Mouse (Mus musculus) right cerebral cortex, postnatal 4 days (tissue): ENCODE results near the gene Serf2.
A peak's percentile ranks its signal among the peaks of the same experiment; 100 is the strongest.

Experiments used
- DNase-seq: peaks from one replicate; pipeline ENCODE4 v3.0.0-alpha.2; 2022

The Serf2 gene

GRCm38 (mm10) chr2:121448739-121449535 lies at the start of gene Serf2:
Gene Serf2, plus strand, starts transcription at chr2:121449195.
- DNase-seq, result peak; percentile 98

GRCm38 (mm10) chr2:121403296-121403695 lies 45.7 kb upstream of the Serf2 start:
- no peak for DNase-seq

- DNase-seq, result peak; percentile 12
Observed at GRCm38 (mm10) chr2:121408160-121408559, 40.8 kb upstream of the Serf2 start.

- no peak for DNase-seq
Observed at GRCm38 (mm10) chr2:121412843-121413386, 36.1 kb upstream of the Serf2 start.

GRCm38 (mm10) chr2:121413387-121414042 lies 35.5 kb upstream of the Serf2 start, which contains the start of the genes Pdia3 and Catsper2:
Gene Pdia3, plus strand, starts transcription at chr2:121413775.
Gene Catsper2, minus strand, starts transcription at chr2:121413792.
- DNase-seq, result peak; percentile 95

GRCm38 (mm10) chr2:121414139-121414685 lies 34.8 kb upstream of the Serf2 start:
- no peak for DNase-seq

- DNase-seq, result no peak
Observed at GRCm38 (mm10) chr2:121415103-121415502, 33.9 kb upstream of the Serf2 start.

- DNase-seq, result no peak
Observed at GRCm38 (mm10) chr2:121415591-121415990, 33.4 kb upstream of the Serf2 start.

- no peak for DNase-seq
Observed at GRCm38 (mm10) chr2:121416356-121416755, 32.6 kb upstream of the Serf2 start.

GRCm38 (mm10) chr2:121418476-121418875 lies 30.5 kb upstream of the Serf2 start:
- DNase-seq, result no peak

- no peak for DNase-seq
Observed at GRCm38 (mm10) chr2:121423166-121423565, 25.8 kb upstream of the Serf2 start.

- DNase-seq, result no peak
Observed at GRCm38 (mm10) chr2:121425890-121426289, 23.1 kb upstream of the Serf2 start.

GRCm38 (mm10) chr2:121434854-121435253 lies 14.1 kb upstream of the Serf2 start:
- DNase-seq, result no peak

- DNase-seq, result no peak
Observed at GRCm38 (mm10) chr2:121439746-121440145, 9.2 kb upstream of the Serf2 start.

GRCm38 (mm10) chr2:121440834-121441605 lies 8.0 kb upstream of the Serf2 start:
- no peak for DNase-seq

- DNase-seq, result no peak
Observed at GRCm38 (mm10) chr2:121441800-121442199, 7.2 kb upstream of the Serf2 start.

- DNase-seq, result no peak
Observed at GRCm38 (mm10) chr2:121442259-121443067, 6.5 kb upstream of the Serf2 start.

- DNase-seq, result no peak
Observed at GRCm38 (mm10) chr2:121443068-121443349, 6.0 kb upstream of the Serf2 start.

- DNase-seq, result no peak
Observed at GRCm38 (mm10) chr2:121444178-121444577, 4.8 kb upstream of the Serf2 start, which contains the start of gene Ell3. Gene Ell3, minus strand, starts transcription at chr2:121444278.

GRCm38 (mm10) chr2:121445117-121445516 lies 3.9 kb upstream of the Serf2 start:
- no peak for DNase-seq

GRCm38 (mm10) chr2:121446506-121446905 lies 2.5 kb upstream of the Serf2 start:
- DNase-seq, result no peak

- DNase-seq, result no peak
Observed at GRCm38 (mm10) chr2:121447006-121447405, 2.0 kb upstream of the Serf2 start.
